Mouse (Mus musculus) embryonic fibroblast, embryonic 13.5 days (primary cell): ENCODE results near the gene Mybphl. TPM values are rescaled to one million over a fixed set of nuclear protein-coding genes. Genes with fewer than 3 reads are reported as not detected.
A peak's percentile ranks its signal among the peaks of the same experiment; 100 is the strongest.

Experiments used
- H3K27ac ChIP-seq: 2 replicates; pipeline ENCODE4 v1.5.1; 2012; ENCODE audit warnings: low read length, control low read depth, inconsistent platforms; ENCODE audit not compliant: insufficient read depth
- H3K4me1 ChIP-seq: 2 replicates; pipeline ENCODE4 v1.6.1; 2011; ENCODE audit warnings: low read length; ENCODE audit not compliant: control insufficient read depth, insufficient read depth
- H3K4me3 ChIP-seq: 2 replicates; pipeline ENCODE4 v1.5.1; 2011; ENCODE audit warnings: mild to moderate bottlenecking, control low read depth, low read length; ENCODE audit not compliant: insufficient read depth
- CTCF ChIP-seq: IDR thresholded peaks from 2 replicates; pipeline ENCODE4 v1.5.1; 2011; ENCODE audit warnings: mild to moderate bottlenecking, control low read depth, low read length, moderate library complexity, borderline replicate concordance; ENCODE audit not compliant: insufficient read depth
- POLR2A ChIP-seq: IDR thresholded peaks from 2 replicates; pipeline ENCODE4 v1.6.1; 2011; ENCODE audit warnings: low read depth, mild to moderate bottlenecking, control low read depth, low read length, moderate library complexity
- polyA plus RNA-seq: library from polyadenylated mRNA; stranded (reverse); fragments of >200 nt; gene quantifications from 2 replicates; pipeline ENCODE4 v1.2.4, GENCODE M21; 2011; ENCODE audit warnings: low read depth; ENCODE audit not compliant: missing spikeins, insufficient read length

Gene Mybphl
- polyA plus RNA-seq, 1 experiment: not detected

DNA sequence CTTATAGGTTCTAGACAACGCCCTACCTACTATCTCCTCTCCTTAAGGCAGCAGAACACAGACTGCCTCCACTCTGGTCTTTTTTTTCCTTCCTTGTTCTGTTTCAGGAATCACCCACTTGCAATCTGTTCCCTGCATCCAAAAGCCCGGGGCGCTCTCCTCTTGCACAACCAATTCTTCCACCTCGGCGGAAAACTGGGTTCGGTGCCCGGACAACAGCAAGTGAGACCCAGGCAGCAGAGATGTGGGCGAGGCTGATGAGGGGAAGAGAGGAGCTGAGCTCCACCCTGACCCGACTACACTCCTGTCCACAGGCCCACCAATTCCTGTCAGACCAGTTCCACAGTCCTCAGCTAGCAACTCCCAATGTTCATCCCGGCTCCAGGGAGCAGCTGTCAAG, 21.5 kb downstream of the Mybphl start:
- H3K4me3 ChIP-seq: 0 out of 2 replicates have a peak overlapping the region, but pooled peaks have one; percentile 74
- no peak overlapping the region for H3K27ac ChIP-seq
- TF ChIP-seq CTCF (no peak), POLR2A (no peak)
- peaks cover 9% of the 10 kb centered on the region for H3K4me1 ChIP-seq

DNA sequence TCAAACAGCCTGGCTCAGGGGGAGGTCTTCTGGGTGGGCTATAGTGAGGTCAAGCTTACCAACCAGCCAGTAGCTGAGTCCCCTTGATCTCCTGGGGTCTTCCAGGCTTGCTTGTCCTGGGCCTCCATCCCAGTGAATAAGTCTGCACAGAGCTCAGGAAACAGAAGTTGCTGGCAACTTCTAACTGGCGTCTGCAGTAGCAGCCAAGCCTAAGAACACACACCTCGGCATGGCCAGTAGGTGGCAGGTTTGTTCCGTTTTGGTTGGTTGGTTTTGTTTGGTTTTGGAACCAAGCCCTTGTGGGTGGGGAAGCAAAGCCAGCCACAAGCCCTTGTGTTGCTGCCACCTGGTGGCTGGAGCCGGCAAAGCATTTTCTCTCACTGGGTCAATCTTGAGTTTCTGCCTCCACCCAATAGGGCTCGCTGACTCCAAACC, 24.4 kb downstream of the Mybphl start:
- H3K4me3 ChIP-seq: no peak overlapping the region
- peak; percentile 62 for TF ChIP-seq CTCF
- TF ChIP-seq POLR2A: peak; percentile 63
- peak overlapping the region; percentile 1; the same call in 1 of the 2 replicates for H3K27ac ChIP-seq
- no peaks in the 10 kb centered on the region; the same call in 1 of the 2 replicates for H3K4me1 ChIP-seq

DNA sequence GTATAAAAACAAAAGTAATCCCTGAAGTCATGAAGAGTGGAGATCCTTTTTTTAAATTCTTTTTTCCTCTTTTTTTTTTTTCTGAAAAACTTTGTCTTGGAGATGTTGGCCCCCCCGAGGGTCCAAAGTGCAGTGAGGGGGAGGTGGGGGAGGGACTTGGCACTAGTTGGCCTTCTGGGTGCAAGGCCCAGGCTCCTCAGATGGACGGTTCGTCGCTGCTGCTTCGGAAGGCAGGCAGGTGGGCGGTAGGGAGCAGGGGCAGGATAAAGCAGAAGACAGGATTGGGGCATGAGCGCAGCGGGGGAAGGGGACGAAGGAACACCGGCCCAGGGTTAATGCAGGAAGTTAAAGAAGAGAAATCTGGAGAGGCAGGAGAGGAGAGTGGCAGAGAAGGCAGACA, 27.6 kb downstream of the Mybphl start:
- Histone ChIP-seq H3K27ac (no peak overlapping the region), H3K4me3 (no peak overlapping the region), H3K4me1 (no peaks in the 10 kb centered on the region)
- TF ChIP-seq POLR2A (no peak), CTCF (no peak)

DNA sequence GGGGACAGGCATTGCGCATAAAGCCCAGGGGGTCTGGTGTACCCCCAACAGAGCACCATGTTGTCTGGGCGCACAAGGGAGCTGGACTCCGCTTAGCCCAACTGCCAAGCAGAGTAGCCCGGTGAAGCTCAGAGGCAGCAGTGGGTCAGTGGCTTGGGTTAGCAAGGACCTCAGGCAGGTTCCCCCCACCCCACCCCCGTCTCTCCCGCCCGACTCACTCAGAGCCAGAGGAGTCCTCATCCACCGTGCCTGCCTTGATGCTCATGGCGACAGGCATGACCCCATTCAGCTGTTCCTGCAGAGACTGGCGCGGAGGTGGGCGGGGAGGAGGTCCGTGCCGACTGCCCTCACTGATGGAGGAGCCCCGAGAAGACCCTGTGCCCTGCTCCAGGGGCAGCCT, 28.1 kb downstream of the Mybphl start:
- TF ChIP-seq POLR2A (no peak), CTCF (no peak)
- no peaks in the 10 kb centered on the region for H3K4me1 ChIP-seq
- H3K27ac ChIP-seq: no peak overlapping the region
- no peak overlapping the region for H3K4me3 ChIP-seq

DNA sequence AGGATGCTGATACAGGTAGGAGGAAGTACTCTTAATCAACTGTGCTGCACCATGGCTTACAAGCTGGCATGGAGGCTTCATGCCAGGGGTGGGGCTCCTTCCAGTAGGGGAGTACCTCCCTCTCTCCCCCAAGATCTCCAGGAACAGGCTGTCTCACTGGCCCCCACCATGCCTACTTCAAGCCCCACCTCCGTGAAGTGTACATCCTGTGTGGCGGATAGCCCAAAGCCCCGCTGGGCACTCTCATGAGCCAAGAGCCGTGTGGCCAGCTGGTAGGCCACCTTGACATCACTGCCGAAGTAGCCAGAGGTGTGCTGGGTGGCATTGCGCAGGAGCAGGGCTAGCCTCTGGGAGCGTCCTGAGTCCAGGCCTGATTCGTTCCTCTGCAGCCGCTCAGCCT, 33.6 kb downstream of the Mybphl start:
- Histone ChIP-seq H3K4me1 (no peaks in the 10 kb centered on the region), H3K4me3 (no peak overlapping the region), H3K27ac (no peak overlapping the region)
- TF ChIP-seq CTCF: no peak
- no peak for TF ChIP-seq POLR2A

DNA sequence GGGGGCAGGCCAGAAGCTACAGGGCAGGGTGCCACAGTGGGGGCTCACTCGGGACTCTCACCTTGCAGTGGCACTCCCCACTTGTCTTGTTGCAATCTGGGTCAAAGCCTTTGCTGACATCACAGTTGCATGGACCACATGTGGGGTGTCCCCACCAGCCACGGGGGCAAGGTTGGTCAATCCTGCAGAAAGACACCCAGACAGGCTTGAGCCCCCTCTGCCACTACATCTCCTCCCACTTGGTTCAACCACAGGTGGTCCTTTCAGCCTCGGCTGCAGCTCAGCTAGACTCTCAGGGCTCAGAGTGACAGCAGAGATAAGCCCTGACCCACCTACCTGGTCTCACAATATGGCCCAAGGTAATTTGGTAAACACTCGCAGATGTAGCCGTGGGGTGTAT, 35.7 kb downstream of the Mybphl start:
- no peak overlapping the region for H3K27ac ChIP-seq
- H3K4me1 ChIP-seq: no peaks in the 10 kb centered on the region
- no peak overlapping the region for H3K4me3 ChIP-seq
- TF ChIP-seq CTCF (no peak), POLR2A (no peak)

DNA sequence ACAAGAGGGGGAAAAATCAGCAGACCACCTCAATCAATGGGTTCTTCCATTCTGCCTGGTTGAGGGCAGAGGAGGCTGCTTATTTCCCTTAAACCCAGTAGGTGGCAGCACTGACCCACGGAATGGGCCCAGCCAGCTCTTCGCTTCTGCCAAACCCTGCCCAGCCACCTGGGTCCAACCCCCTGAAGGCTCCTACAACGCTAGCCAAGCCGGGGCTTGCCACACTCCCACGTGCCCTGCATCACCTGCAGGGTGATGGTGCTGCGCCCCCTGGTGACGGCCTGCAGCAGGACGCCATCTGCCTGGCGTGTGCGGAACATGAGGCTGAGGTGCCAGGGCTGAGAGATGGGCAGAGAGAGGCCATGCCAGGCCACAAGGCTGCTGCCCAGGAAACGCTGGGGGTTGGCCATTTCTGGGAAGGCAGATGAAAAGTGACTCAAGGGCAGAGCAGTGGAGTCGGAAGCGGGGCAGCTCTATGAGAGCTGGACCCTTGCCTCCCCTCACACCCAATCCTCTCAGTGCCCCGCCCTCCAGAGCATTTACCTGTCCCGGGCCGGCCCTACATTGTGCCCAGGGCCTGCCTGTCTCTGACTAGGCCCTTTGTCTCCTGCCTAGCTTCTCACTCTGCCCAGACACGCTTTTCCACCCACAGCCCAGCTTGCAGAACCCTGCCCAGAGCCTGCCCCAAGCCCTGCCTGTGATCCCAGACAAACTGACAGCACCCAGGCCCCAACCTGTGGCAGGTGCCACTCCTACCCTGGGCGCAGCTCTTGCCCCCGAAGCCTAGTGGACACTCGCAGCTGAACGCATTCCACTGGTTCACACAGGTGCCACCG, 37.2 kb downstream of the Mybphl start:
- peak; percentile 99 for TF ChIP-seq CTCF
- TF ChIP-seq POLR2A: no peak
- Histone ChIP-seq H3K27ac (no peak overlapping the region), H3K4me1 (no peaks in the 10 kb centered on the region), H3K4me3 (no peak overlapping the region)

DNA sequence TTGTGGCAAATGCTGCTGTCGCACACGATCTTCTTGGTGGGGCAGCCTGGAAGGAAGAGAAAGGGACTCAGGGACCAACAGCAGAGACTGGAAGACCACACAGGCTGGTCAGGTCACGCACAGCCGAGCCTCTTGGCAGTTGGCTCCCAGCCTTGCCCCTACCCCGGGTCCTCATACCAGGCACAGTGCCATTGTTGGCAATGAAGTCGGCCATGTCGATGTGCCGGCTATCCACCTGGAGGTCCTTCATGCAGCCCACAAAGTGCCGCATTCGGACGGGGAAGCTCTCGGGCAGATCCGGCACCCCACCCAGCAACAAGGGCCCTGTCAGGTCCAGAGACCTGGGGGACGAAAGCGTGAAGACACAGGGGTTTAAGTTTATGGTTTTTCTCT, 37.8 kb downstream of the Mybphl start:
- Histone ChIP-seq H3K27ac (no peak overlapping the region), H3K4me1 (no peaks in the 10 kb centered on the region), H3K4me3 (no peak overlapping the region)
- TF ChIP-seq CTCF (no peak), POLR2A (no peak)

DNA sequence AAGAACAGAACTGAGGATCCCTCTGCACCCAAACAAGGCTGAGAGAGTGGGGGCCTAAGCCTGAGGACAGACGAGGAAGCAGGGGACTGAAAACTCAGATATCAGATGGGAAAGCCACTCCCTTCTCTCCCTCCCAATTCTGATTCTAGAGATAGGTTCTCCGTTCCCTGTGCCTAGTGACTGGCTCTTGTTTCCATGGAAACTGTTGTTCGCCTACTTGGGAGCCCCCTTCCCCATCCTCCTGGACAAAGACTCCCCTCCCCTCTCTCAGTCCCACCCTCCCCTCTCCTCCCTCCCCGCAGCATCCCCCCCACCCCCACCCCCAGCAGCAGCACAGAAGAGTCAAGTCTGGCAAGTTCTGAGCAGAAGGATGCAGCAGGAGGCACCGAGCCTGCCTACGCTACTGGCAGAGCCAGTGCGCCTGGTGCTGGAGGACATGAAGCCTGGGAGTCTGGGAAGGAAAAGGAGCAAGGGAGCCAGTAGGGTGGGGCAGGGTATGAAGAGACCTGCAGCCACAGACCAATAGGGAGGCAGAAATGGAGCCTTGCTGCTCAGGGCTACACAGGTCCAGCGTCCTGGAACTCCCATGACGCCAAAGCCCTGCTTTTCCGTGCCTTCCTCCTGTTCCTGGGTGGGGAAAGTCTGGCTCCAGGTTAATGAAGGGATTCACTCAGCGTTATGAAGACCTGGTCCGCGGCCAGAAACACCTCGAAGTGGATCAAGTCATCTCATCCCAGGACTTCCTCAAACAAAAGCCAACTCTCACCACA, 41.0 kb downstream of the Mybphl start:
- no peak overlapping the region for H3K4me3 ChIP-seq
- TF ChIP-seq POLR2A (no peak), CTCF (no peak)
- no peak overlapping the region for H3K27ac ChIP-seq
- H3K4me1 ChIP-seq: no peaks in the 10 kb centered on the region

DNA sequence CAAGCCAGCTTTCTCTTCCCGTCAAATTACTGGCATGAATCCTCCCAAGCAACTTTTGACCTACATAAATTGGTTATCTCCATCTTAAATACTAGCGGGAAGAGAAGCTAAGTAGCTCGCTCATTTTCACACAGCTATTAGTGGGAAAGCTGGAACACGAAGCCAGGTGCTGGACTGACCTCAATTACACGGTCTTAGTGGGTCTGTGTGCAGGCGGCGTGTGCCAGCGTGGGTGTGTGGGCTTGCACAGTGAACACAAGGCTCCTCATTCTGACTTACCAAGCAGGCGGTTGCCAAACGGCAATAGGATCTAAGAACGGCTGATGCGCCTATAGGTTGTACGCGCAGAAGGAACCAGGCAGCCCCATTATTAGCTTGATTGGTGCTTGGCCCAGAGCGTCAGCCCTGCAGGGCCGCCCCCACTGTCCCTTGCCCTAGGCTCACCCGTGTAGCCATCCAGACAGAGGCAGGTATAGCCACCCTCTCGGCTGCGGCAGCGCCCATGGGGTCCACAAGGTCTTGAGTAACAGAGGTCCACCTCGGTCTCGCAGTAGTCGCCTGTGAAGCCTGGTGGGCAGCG, 41.7 kb downstream of the Mybphl start:
- no peaks in the 10 kb centered on the region for H3K4me1 ChIP-seq
- no peak overlapping the region for H3K4me3 ChIP-seq
- TF ChIP-seq POLR2A (no peak), CTCF (no peak)
- H3K27ac ChIP-seq: no peak overlapping the region
